Mouse (Mus musculus): ENCODE measurements at regions not wholly inside any gene's neighbourhood (a gene's known extent, or its start where the extent isn't known, plus 50 kb on each side); places are given as distances from the start of the nearest gene placed in this dataset.
"Not testable (repeated sequence)": the region's sequence is repeated elsewhere in the genome, so short reads cannot be mapped to it uniquely, and the experiment has no call there.

DNA sequence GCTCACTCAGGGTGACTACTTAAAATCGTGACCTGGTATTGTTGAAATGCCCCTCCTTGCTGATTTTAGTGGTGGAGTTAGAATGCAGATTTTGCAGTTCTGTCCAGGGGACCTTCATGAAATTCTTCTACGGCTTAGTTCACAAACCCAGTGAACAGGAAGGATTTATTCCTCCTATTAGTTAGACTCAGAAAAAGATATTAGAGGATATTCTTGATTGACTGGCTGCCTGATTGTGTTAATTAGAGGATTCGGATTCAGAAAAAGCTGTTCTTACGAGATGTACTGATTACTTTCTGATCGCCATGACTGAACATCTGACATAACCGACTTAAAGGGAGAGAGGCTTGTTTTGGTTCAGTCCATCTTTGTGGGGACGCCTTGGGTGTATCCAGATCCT, 147.3 kb upstream of the Zfp648 start:
- H3K4me3 ChIP-seq: no peak overlapping the region
- no peak for TF ChIP-seq TCF12 (IDR thresholded peaks at IDR 0.05; ENCODE audit: insufficient read depth, poor library complexity, severe bottlenecking)
- no peak for TF ChIP-seq MYOG (IDR thresholded peaks at IDR 0.05; ENCODE audit: control insufficient read depth in 1 of 3, insufficient read depth in 1 of 3, insufficient read length in 2 of 3, low read depth in 2 of 3)
- TF ChIP-seq E2F4 (IDR thresholded peaks at IDR 0.05; ENCODE audit: insufficient read depth): no peak
- no peak for TF ChIP-seq USF1 (IDR thresholded peaks at IDR 0.05; ENCODE audit: low read depth)
- no peak for TF ChIP-seq CEBPB (IDR thresholded peaks at IDR 0.05; ENCODE audit: insufficient read depth, poor library complexity, severe bottlenecking)
- TF ChIP-seq REST (IDR thresholded peaks at IDR 0.05; ENCODE audit: insufficient read depth, insufficient read length): no peak
- no peak for TF ChIP-seq SRF (IDR thresholded peaks at IDR 0.05; ENCODE audit: control insufficient read depth, insufficient read length, low read depth)
- TF ChIP-seq POLR2A (IDR thresholded peaks at IDR 0.05; ENCODE audit: insufficient read length, low read depth): no peak
- TF ChIP-seq POLR2AphosphoS2 (IDR thresholded peaks at IDR 0.05; ENCODE audit: insufficient read length, low read depth): no peak
- TF ChIP-seq MYOD1 (IDR thresholded peaks at IDR 0.05; ENCODE audit: control insufficient read depth in 1 of 3, insufficient read length in 2 of 3, low read depth in 2 of 3): no peak
- TF ChIP-seq MAX (IDR thresholded peaks at IDR 0.05; ENCODE audit: low read depth): no peak
- TF ChIP-seq TCF3 (IDR thresholded peaks at IDR 0.05; ENCODE audit: insufficient read length, low read depth): no peak
- no peak overlapping the region for H3K4me2 ChIP-seq (ENCODE audit: low read depth)
- H3K79me2 ChIP-seq (ENCODE audit: control insufficient read depth, insufficient read depth): no peaks in the 10 kb centered on the region
- H3K36me3 ChIP-seq (ENCODE audit: control insufficient read depth, insufficient read depth): no peaks in the 10 kb centered on the region
- H3K27me3 ChIP-seq (ENCODE audit: control insufficient read depth, insufficient read depth, insufficient read length): no peaks in the 10 kb centered on the region
- no peak overlapping the region for H3ac ChIP-seq (ENCODE audit: control insufficient read depth, insufficient read length)

DNA sequence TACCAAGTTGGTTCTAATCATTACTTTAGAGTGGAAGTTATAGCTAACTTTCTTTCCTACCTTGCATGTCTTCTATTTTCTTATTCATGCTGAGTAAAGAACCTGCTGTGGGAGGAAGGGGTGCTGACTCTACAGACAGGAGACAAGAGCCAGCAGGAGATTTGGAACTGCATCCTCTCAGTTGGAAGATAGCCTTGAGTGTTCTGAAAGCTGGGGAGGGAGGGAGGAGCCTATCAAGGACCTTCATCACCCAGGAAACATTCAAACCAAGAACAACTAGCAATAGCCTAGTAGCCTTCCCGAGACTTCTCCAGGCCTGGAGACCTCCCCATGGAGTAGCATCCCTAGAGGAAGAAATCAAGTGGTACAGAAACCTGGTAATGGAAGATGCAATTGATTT, 146.1 kb upstream of the Zfp648 start:
- no peak for TF ChIP-seq USF1 (IDR thresholded peaks at IDR 0.05; ENCODE audit: low read depth)
- no peak for TF ChIP-seq TCF3 (IDR thresholded peaks at IDR 0.05; ENCODE audit: insufficient read length, low read depth)

GRCm38 (mm10) chr1:154061397-154061796, 139.6 kb upstream of the Zfp648 start:
- not testable (repeated sequence) for H3K4me3 ChIP-seq; H3K27me3 ChIP-seq (ENCODE audit: control insufficient read depth, insufficient read depth, insufficient read length); H3K79me2 ChIP-seq (ENCODE audit: control insufficient read depth, insufficient read depth); H3ac ChIP-seq (ENCODE audit: control insufficient read depth, insufficient read length); H3K36me3 ChIP-seq (ENCODE audit: control insufficient read depth, insufficient read depth); H3K4me2 ChIP-seq (ENCODE audit: low read depth)

More for the DNA sequence above, 146.1 kb upstream of the Zfp648 start:
- H3K4me2 ChIP-seq (ENCODE audit: low read depth): no peak overlapping the region
- no peaks in the 10 kb centered on the region for H3K27me3 ChIP-seq (ENCODE audit: control insufficient read depth, insufficient read depth, insufficient read length)
- no peaks in the 10 kb centered on the region for H3K79me2 ChIP-seq (ENCODE audit: control insufficient read depth, insufficient read depth)
- no peaks in the 10 kb centered on the region for H3K36me3 ChIP-seq (ENCODE audit: control insufficient read depth, insufficient read depth)
- H3K4me3 ChIP-seq: no peak overlapping the region
- no peak overlapping the region for H3ac ChIP-seq (ENCODE audit: control insufficient read depth, insufficient read length)

DNA sequence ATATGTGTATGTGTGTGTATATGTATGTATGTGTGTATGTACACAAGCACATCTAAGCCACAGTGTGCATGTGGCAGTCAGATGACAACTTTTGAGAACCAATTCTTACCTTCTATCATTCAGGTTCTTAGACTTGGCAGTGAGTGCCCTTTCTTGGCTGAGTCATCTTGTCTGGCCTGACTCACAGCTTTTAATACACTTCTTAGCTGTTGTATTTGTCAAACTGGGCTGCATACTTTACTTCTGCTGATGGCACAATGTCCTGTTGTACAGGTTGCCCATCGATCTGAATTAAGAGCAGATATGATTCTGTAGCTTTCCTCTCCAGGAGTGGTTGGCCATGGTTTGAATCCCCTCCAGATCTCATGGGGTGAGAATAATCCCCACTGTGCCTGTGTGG, 139.1 kb upstream of the Zfp648 start:
- no peaks in the 10 kb centered on the region for H3K79me2 ChIP-seq (ENCODE audit: control insufficient read depth, insufficient read depth)
- no peak overlapping the region for H3ac ChIP-seq (ENCODE audit: control insufficient read depth, insufficient read length)
- TF ChIP-seq MYOG (IDR thresholded peaks at IDR 0.05; ENCODE audit: control insufficient read depth in 1 of 3, insufficient read depth in 1 of 3, insufficient read length in 2 of 3, low read depth in 2 of 3) (no peak), POLR2A (IDR thresholded peaks at IDR 0.05; ENCODE audit: insufficient read length, low read depth) (no peak)
- H3K36me3 ChIP-seq (ENCODE audit: control insufficient read depth, insufficient read depth): no peaks in the 10 kb centered on the region
- no peak overlapping the region for H3K4me2 ChIP-seq (ENCODE audit: low read depth)
- H3K4me3 ChIP-seq: no peak overlapping the region
- H3K27me3 ChIP-seq (ENCODE audit: control insufficient read depth, insufficient read depth, insufficient read length): no peaks in the 10 kb centered on the region

- TF ChIP-seq POLR2AphosphoS2 (IDR thresholded peaks at IDR 0.05; ENCODE audit: insufficient read length, low read depth) (no peak), TCF3 (IDR thresholded peaks at IDR 0.05; ENCODE audit: insufficient read length, low read depth) (no peak), E2F4 (IDR thresholded peaks at IDR 0.05; ENCODE audit: insufficient read depth) (no peak), TCF12 (IDR thresholded peaks at IDR 0.05; ENCODE audit: insufficient read depth, poor library complexity, severe bottlenecking) (no peak), REST (IDR thresholded peaks at IDR 0.05; ENCODE audit: insufficient read depth, insufficient read length) (no peak), MYOD1 (IDR thresholded peaks at IDR 0.05; ENCODE audit: control insufficient read depth in 1 of 3, insufficient read length in 2 of 3, low read depth in 2 of 3) (no peak), MAX (IDR thresholded peaks at IDR 0.05; ENCODE audit: low read depth) (no peak), CEBPB (IDR thresholded peaks at IDR 0.05; ENCODE audit: insufficient read depth, poor library complexity, severe bottlenecking) (no peak), MYOG (IDR thresholded peaks at IDR 0.05; ENCODE audit: control insufficient read depth in 1 of 3, insufficient read depth in 1 of 3, insufficient read length in 2 of 3, low read depth in 2 of 3) (no peak), USF1 (IDR thresholded peaks at IDR 0.05; ENCODE audit: low read depth) (no peak), POLR2A (IDR thresholded peaks at IDR 0.05; ENCODE audit: insufficient read length, low read depth) (no peak), SRF (IDR thresholded peaks at IDR 0.05; ENCODE audit: control insufficient read depth, insufficient read length, low read depth) (no peak)
Observed at GRCm38 (mm10) chr1:154062666-154063065, 138.3 kb upstream of the Zfp648 start.

GRCm38 (mm10) chr1:154064633-154065032, 136.4 kb upstream of the Zfp648 start:
- Histone ChIP-seq H3K36me3 (ENCODE audit: control insufficient read depth, insufficient read depth) (no peaks in the 10 kb centered on the region), H3K4me3 (no peak overlapping the region), H3K27me3 (ENCODE audit: control insufficient read depth, insufficient read depth, insufficient read length) (no peaks in the 10 kb centered on the region), H3K79me2 (ENCODE audit: control insufficient read depth, insufficient read depth) (no peaks in the 10 kb centered on the region), H3K4me2 (ENCODE audit: low read depth) (peak overlapping the region; percentile 62), H3ac (ENCODE audit: control insufficient read depth, insufficient read length) (no peak overlapping the region)
- TF ChIP-seq E2F4 (IDR thresholded peaks at IDR 0.05; ENCODE audit: insufficient read depth): no peak
- no peak for TF ChIP-seq USF1 (IDR thresholded peaks at IDR 0.05; ENCODE audit: low read depth)
- TF ChIP-seq CEBPB (IDR thresholded peaks at IDR 0.05; ENCODE audit: insufficient read depth, poor library complexity, severe bottlenecking): no peak
- no peak for TF ChIP-seq MAX (IDR thresholded peaks at IDR 0.05; ENCODE audit: low read depth)
- no peak for TF ChIP-seq POLR2AphosphoS2 (IDR thresholded peaks at IDR 0.05; ENCODE audit: insufficient read length, low read depth)
- TF ChIP-seq MYOG (IDR thresholded peaks at IDR 0.05; ENCODE audit: control insufficient read depth in 1 of 3, insufficient read depth in 1 of 3, insufficient read length in 2 of 3, low read depth in 2 of 3): no peak
- no peak for TF ChIP-seq MYOD1 (IDR thresholded peaks at IDR 0.05; ENCODE audit: control insufficient read depth in 1 of 3, insufficient read length in 2 of 3, low read depth in 2 of 3)
- no peak for TF ChIP-seq SRF (IDR thresholded peaks at IDR 0.05; ENCODE audit: control insufficient read depth, insufficient read length, low read depth)
- TF ChIP-seq TCF12 (IDR thresholded peaks at IDR 0.05; ENCODE audit: insufficient read depth, poor library complexity, severe bottlenecking): no peak
- TF ChIP-seq TCF3 (IDR thresholded peaks at IDR 0.05; ENCODE audit: insufficient read length, low read depth): no peak

More at GRCm38 (mm10) chr1:154062666-154063065, 138.3 kb upstream of the Zfp648 start:
- Histone ChIP-seq H3K36me3 (ENCODE audit: control insufficient read depth, insufficient read depth) (no peaks in the 10 kb centered on the region), H3K4me2 (ENCODE audit: low read depth) (no peak overlapping the region), H3ac (ENCODE audit: control insufficient read depth, insufficient read length) (no peak overlapping the region), H3K4me3 (no peak overlapping the region), H3K27me3 (ENCODE audit: control insufficient read depth, insufficient read depth, insufficient read length) (no peaks in the 10 kb centered on the region), H3K79me2 (ENCODE audit: control insufficient read depth, insufficient read depth) (no peaks in the 10 kb centered on the region)

All from myocyte (in vitro differentiated cells).